Mouse (Mus musculus) small intestine, adult 2 months (tissue): Measurements from ENCODE around the gene Agxt. TPM values are rescaled to one million over a fixed set of nuclear protein-coding genes. Genes with fewer than 3 reads are reported as not detected.

Source experiments
- H3K27ac ChIP-seq: fragments of 200-500 bp; 2 replicates; pipeline ENCODE4 v1.5.1; 2012; ENCODE audit warnings: low read depth, low read length, control low read depth, inconsistent platforms; ENCODE audit not compliant: insufficient read depth
- H3K27me3 ChIP-seq: fragments of 200-500 bp; 2 replicates; pipeline ENCODE4 v1.6.1; 2012; ENCODE audit warnings: mild to moderate bottlenecking, moderate library complexity, low read length, inconsistent platforms; ENCODE audit not compliant: control insufficient read depth, insufficient read depth
- H3K36me3 ChIP-seq: fragments of 200-500 bp; 2 replicates; pipeline ENCODE4 v1.6.1; 2012; ENCODE audit warnings: mild to moderate bottlenecking, low read length, control low read depth, inconsistent platforms; ENCODE audit not compliant: control insufficient read depth, insufficient read depth
- H3K4me1 ChIP-seq: fragments of 200-500 bp; 2 replicates; pipeline ENCODE4 v1.6.1; 2012; ENCODE audit warnings: low read length, inconsistent platforms, mixed read lengths; ENCODE audit not compliant: control insufficient read depth, insufficient read depth, insufficient read length
- H3K4me3 ChIP-seq: fragments of 200-500 bp; 2 replicates; pipeline ENCODE4 v1.5.1; 2012; ENCODE audit warnings: low read depth, mild to moderate bottlenecking, control low read depth, inconsistent platforms, low read length, moderate library complexity
- CTCF ChIP-seq: fragments of 200-500 bp; IDR thresholded peaks from 2 replicates; pipeline ENCODE4 v1.5.1; 2012; ENCODE audit warnings: low read depth, mild to moderate bottlenecking, control low read depth, inconsistent platforms, low read length, moderate library complexity, mixed read lengths; ENCODE audit not compliant: insufficient replicate concordance, insufficient read length; ENCODE audit errors: extremely low read depth
- POLR2A ChIP-seq: fragments of 200-500 bp; IDR thresholded peaks from 2 replicates; pipeline ENCODE4 v1.6.1; 2012; ENCODE audit warnings: low read depth, mild to moderate bottlenecking, control low read depth, inconsistent platforms, low read length, moderate library complexity
- WGBS: fragments of 180-500 bp; shearing (Covaris S2); methylation state at CpG from one replicate; pipeline ENCODE4 v1.1.7; 2018; 5-methylcytosine and 5-hydroxymethylcytosine counted together
- polyA plus RNA-seq: library from polyadenylated mRNA; depleted of rRNA; stranded (reverse); fragments of >200 nt; gene quantifications from 2 replicates; pipeline ENCODE4 v1.2.3, GENCODE M21; 2012

The Agxt gene
- polyA plus RNA-seq, 1 experiment = 0.58 TPM

- no peaks in the 10 kb centered on the region for H3K36me3 ChIP-seq
- H3K27me3 ChIP-seq = no peaks in the 10 kb centered on the region
- 7% methylated on average over 6 of the region's 6 CpGs for WGBS
- no peak overlapping the region for H3K27ac ChIP-seq
- H3K4me1 ChIP-seq = peaks cover 13% of the 10 kb centered on the region
- H3K4me3 ChIP-seq = no peak overlapping the region
- 0 out of 2 replicates have a peak, but pooled peaks have one; percentile 10 for TF ChIP-seq POLR2A
- TF ChIP-seq CTCF = peak; percentile 79; the same call in 1 of the 2 replicates
Measured at GRCm38 (mm10) chr1:93128710-93129349, 6.2 kb upstream of the Agxt start.

GRCm38 (mm10) chr1:93130242-93130983, 4.6 kb upstream of the Agxt start:
- TF ChIP-seq POLR2A (no peak), CTCF (no peak)
- 40% methylated on average over 10 of the region's 10 CpGs for WGBS
- no peak overlapping the region for H3K27ac ChIP-seq
- no peaks in the 10 kb centered on the region for H3K36me3 ChIP-seq
- no peak overlapping the region for H3K4me3 ChIP-seq
- peaks cover 13% of the 10 kb centered on the region for H3K4me1 ChIP-seq
- no peaks in the 10 kb centered on the region for H3K27me3 ChIP-seq

- Histone ChIP-seq H3K36me3 (no peaks in the 10 kb centered on the region), H3K27ac (no peak overlapping the region), H3K27me3 (no peaks in the 10 kb centered on the region), H3K4me3 (no peak overlapping the region), H3K4me1 (peaks cover 13% of the 10 kb centered on the region)
- 30% methylated on average over 8 of the region's 8 CpGs for whole genome bisulfite sequencing
- TF ChIP-seq CTCF = no peak
- no peak for TF ChIP-seq POLR2A
Measured at GRCm38 (mm10) chr1:93132676-93133075, 2.4 kb upstream of the Agxt start.

- H3K36me3 ChIP-seq = no peaks in the 10 kb centered on the region
- TF ChIP-seq POLR2A = 0 out of 2 replicates have a peak, but pooled peaks have one; percentile 6
- TF ChIP-seq CTCF = no peak
- 28% methylated on average over 6 of the region's 6 CpGs for whole genome bisulfite sequencing
- peak overlapping the region; percentile 21 for H3K27ac ChIP-seq
- no peaks in the 10 kb centered on the region for H3K27me3 ChIP-seq
- H3K4me3 ChIP-seq = no peak overlapping the region
- peaks cover 10% of the 10 kb centered on the region; the same call in 1 of the 2 replicates for H3K4me1 ChIP-seq
Measured at GRCm38 (mm10) chr1:93138534-93138933, 3.5 kb downstream of the Agxt start.

- no peaks in the 10 kb centered on the region for H3K36me3 ChIP-seq
- no peak for TF ChIP-seq CTCF
- TF ChIP-seq POLR2A = no peak
- no peak overlapping the region for H3K4me3 ChIP-seq
- peaks cover 10% of the 10 kb centered on the region; the same call in 1 of the 2 replicates for H3K4me1 ChIP-seq
- no peak overlapping the region for H3K27ac ChIP-seq
- WGBS = 71% methylated on average over 7 of the region's 7 CpGs
- no peaks in the 10 kb centered on the region for H3K27me3 ChIP-seq
Measured at GRCm38 (mm10) chr1:93139713-93140112, 4.7 kb downstream of the Agxt start.

GRCm38 (mm10) chr1:93142871-93143270, 7.8 kb downstream of the Agxt start:
- Histone ChIP-seq H3K36me3 (no peaks in the 10 kb centered on the region), H3K27me3 (no peaks in the 10 kb centered on the region), H3K27ac (no peak overlapping the region), H3K4me1 (peaks cover 9% of the 10 kb centered on the region; the same call in 1 of the 2 replicates), H3K4me3 (no peak overlapping the region)
- WGBS = 86% methylated on average over 1 of the region's 1 CpGs
- TF ChIP-seq CTCF (no peak), POLR2A (no peak)

GRCm38 (mm10) chr1:93144176-93144575, 9.1 kb downstream of the Agxt start:
- Histone ChIP-seq H3K27me3 (no peaks in the 10 kb centered on the region), H3K36me3 (no peaks in the 10 kb centered on the region), H3K4me3 (no peak overlapping the region), H3K27ac (no peak overlapping the region), H3K4me1 (no peaks in the 10 kb centered on the region)
- TF ChIP-seq CTCF (no peak), POLR2A (no peak)
- WGBS = 79% methylated on average over 9 of the region's 9 CpGs
